Mouse (Mus musculus): ENCODE results near the gene Dab1.

DNA sequence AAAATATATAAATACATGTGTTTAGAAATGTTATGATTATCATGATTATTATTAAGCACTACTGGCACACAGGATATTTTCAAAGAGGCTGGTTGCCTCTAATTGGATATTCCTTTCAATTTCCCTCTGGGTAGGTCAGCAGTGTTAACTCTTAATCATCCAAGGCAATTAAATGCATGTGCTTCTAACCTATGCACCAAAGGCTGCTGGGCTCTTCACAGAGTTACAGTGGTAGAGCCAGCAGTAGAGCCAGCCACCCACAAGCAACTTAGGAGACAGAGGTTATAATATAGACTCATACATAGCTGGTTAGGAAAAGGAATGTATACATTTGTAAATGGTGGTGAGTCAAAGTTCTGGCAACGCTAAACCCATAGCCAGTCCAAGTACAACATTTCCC lies 408.1 kb downstream of the Dab1 start:
- no peak for TF ChIP-seq CTCF (IDR thresholded peaks at IDR 0.05; ENCODE audit: insufficient read depth, low read depth, low read length)
- no peak for TF ChIP-seq POLR2A (IDR thresholded peaks at IDR 0.05; ENCODE audit: insufficient read depth, low read depth, low read length)

Data from olfactory bulb, adult 2 months (tissue).